Mouse (Mus musculus) retina, embryonic 14.5 days (tissue): ENCODE results near the gene Mybpc3.
"Not testable (repeated sequence)": the region's sequence is repeated elsewhere in the genome, so short reads cannot be mapped to it uniquely, and the experiment has no call there.

Source experiments
- DNase-seq: peaks from one replicate; pipeline ENCODE4 v3.0.0-alpha.2; 2015; ENCODE audit warnings: low spot score

The Mybpc3 gene

GRCm38 (mm10) chr2:91087453-91087852, 30.5 kb upstream of the Mybpc3 start:
- no peak for DNase-seq

- DNase-seq: no peak
Measured at GRCm38 (mm10) chr2:91088987-91089386, 29.0 kb upstream of the Mybpc3 start.

GRCm38 (mm10) chr2:91090208-91090607, 27.7 kb upstream of the Mybpc3 start:
- DNase-seq: no peak

- DNase-seq: no peak
Measured at GRCm38 (mm10) chr2:91090827-91091226, 27.1 kb upstream of the Mybpc3 start.

- no peak for DNase-seq
Measured at GRCm38 (mm10) chr2:91096524-91096923, 21.4 kb upstream of the Mybpc3 start.

- no peak for DNase-seq
Measured at GRCm38 (mm10) chr2:91097015-91097414, 20.9 kb upstream of the Mybpc3 start.

GRCm38 (mm10) chr2:91098156-91098555, 19.8 kb upstream of the Mybpc3 start:
- DNase-seq: no peak

- peak; percentile 95 for DNase-seq
Measured at GRCm38 (mm10) chr2:91101124-91101740, 16.7 kb upstream of the Mybpc3 start.

- DNase-seq: no peak
Measured at GRCm38 (mm10) chr2:91108156-91108555, 9.8 kb upstream of the Mybpc3 start.

- DNase-seq: no peak
Measured at GRCm38 (mm10) chr2:91109241-91109640, 8.7 kb upstream of the Mybpc3 start.

GRCm38 (mm10) chr2:91109807-91110385, 8.0 kb upstream of the Mybpc3 start:
- DNase-seq: no peak

- peak; percentile 7 for DNase-seq
Measured at GRCm38 (mm10) chr2:91110429-91110828, 7.5 kb upstream of the Mybpc3 start.

- not testable (repeated sequence) for DNase-seq
Measured at GRCm38 (mm10) chr2:91111832-91112231, 6.1 kb upstream of the Mybpc3 start.

GRCm38 (mm10) chr2:91112491-91112890, 5.5 kb upstream of the Mybpc3 start:
- no peak for DNase-seq

GRCm38 (mm10) chr2:91113334-91113733, 4.6 kb upstream of the Mybpc3 start:
- DNase-seq: no peak

- no peak for DNase-seq
Measured at GRCm38 (mm10) chr2:91113852-91114251, 4.1 kb upstream of the Mybpc3 start.

- DNase-seq: peak; percentile 96
Measured at GRCm38 (mm10) chr2:91114781-91115577, 3.0 kb upstream of the Mybpc3 start.

GRCm38 (mm10) chr2:91115578-91115970, 2.4 kb upstream of the Mybpc3 start:
- DNase-seq: no peak

GRCm38 (mm10) chr2:91116842-91117241, 1.1 kb upstream of the Mybpc3 start:
- no peak for DNase-seq

- DNase-seq: no peak
Measured at GRCm38 (mm10) chr2:91118647-91119046, 703 bp downstream of the Mybpc3 start.

- DNase-seq: no peak
Measured at GRCm38 (mm10) chr2:91119061-91119460, 1.1 kb downstream of the Mybpc3 start.

- DNase-seq: no peak
Measured at GRCm38 (mm10) chr2:91119551-91119950, 1.6 kb downstream of the Mybpc3 start.

GRCm38 (mm10) chr2:91120261-91120671, 2.3 kb downstream of the Mybpc3 start:
- DNase-seq: no peak
